Mouse (Mus musculus) ovary, postnatal 36 days (tissue): ENCODE data around the gene Prpf8.

Experiments used
- DNase-seq: peaks from one replicate; pipeline ENCODE4 v3.0.0; 2022; ENCODE audit warnings: low spot score, mixed read lengths

Gene Prpf8

DNA sequence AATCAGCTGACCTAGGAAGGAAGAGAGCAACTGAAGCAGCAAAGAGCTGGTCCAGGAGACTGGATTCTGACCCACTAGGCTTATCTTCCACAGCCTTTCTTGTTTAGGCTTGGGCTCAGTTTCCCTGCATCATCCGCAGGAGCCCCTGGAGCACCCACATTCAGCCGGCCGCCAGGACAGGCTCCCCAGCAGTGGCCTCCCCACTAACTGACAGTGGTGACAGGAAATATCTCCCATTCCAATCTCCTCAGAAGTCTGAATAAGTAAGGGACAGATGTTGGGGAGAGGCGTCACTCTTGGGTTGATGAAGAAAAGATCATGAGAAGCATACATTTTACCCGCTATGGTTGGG lies 26.9 kb upstream of the Prpf8 start:
- DNase-seq, result no peak

DNA sequence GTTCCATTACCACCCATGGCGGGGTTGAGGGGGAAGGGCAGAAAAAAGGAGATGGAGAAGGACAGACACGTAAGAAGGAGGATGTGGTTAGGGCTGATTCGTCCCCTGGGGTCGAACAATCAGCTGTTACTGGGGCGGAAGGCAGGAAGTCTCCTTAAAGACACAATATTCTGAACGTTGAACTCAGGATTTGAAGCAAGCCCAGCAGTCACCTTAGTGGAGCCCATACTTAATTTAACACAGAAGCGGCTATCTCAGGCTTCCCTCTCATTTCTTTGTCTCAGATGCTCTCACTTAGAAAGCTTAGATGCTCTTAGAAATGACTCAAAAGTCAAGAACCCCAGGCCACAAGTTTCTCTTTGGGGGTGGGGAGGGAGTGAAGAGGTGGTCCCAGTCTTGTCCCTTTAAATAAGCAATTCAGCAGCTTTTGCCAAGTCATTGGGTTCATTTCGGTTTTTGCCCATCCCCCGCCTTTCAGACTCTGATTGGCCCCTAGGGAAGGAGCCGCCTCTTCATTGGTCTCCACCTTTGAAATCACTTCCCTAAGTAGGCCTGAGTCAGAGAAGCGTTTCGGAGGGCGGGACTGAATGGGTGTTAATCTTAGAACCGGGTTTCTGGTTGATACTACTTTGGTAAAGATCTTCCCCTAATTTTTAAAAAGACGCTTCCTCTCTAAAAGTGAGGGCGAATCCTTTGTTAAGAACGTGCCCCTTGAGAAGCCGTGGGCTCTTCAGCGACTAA lies 26.3 kb upstream of the Prpf8 start:
- DNase-seq, result peak; percentile 83

DNA sequence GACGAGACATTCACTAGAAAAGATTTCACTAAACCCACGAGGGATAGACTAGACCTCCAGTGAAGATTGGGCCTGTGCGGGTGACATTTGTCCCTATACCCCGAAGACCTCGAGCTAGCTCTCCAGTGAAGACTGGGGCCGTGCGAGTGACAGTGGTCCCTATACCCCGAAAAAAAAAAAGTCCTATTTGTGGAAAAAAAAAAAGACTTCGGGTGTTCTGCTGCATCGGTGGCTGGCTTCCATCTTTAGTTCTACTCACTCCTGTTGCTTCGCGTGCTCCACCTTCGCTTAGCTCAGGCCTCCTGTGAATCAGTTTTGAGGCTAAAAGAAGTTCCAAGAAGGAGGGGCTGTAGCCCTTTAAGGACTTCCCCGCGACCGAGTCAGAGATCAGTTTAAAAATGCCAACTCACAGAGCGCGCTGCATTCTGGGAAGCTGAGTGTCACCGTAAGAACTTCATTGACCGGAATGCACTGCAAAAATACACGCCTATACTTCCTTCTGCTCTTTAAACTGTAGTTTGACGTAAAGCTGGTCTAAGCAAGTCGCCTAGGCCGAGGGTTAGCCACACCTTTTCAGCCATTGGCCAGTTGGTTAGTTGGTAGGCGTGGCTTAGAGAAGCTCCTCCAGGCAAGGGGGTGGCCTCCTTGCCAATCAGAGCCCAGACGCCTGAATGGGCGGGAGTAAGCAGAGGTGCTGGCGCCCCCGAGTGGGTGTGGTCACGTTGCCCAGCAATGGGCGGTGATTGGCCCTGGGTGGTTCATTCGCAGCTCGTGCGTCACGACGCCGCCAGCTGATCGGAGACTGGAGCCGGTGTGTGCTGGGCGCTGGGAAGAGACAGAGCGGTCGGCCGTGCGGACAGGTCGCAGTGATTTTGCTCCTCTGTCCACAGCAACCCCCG lies 25.5 kb upstream of the Prpf8 start, which contains the start of gene Tlcd2:
Tlcd2 (plus strand) TSS at position 872 of the 899 bp plus-strand sequence.
- DNase-seq, result peak; percentile 98

DNA sequence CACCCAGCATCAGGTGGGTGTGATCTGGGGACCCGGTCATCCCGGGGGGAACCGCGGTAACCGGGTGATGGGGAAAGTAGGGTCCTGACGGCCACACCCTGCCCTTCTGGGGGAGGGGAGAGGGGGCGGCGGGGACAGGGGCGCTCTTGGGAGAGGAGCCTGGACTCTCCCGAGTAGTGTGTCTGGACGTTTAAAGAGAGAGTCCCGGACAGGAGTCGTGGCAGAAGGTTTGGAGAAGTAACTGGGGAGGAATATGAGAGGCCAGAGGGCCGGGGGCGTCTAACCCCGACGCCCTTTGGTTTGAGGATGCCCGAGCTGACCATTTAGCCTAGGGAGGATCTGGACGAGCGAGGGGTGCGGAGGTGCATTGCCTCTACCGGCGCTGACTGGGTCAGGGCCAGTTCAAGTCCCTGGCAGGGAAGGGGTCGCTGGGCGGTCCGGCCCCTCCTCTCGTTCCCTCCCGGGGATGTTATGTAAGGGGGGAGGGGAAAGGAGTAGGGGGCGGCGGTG lies 24.8 kb upstream of the Prpf8 start:
- DNase-seq, result no peak

DNA sequence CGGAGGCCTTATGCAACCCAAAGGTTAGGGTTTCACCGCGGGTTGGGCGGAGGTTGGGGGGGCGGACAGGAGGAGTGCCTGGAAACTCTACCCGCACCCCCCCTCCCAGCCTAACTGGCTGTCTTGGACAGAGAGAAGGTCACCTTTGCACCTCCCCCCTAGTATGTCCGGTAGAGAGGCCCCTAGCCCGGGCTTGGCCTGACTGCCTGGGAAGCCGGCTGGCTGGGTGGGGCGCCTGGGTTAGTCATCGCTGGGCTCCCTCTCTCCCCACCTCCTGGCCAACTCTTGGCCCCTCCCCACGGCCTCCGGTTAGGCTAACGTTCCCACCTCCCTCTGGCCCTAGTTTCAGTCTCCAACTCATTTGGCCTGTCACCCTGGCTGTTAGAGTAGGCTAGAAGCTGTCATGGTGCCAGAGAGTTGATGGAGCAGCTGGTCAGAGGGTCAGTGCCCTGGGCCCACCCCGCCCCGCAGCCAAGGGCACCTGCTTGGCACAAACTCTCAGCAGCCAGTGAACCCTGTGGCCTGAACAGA lies 24.3 kb upstream of the Prpf8 start:
- peak; percentile 80 for DNase-seq

DNA sequence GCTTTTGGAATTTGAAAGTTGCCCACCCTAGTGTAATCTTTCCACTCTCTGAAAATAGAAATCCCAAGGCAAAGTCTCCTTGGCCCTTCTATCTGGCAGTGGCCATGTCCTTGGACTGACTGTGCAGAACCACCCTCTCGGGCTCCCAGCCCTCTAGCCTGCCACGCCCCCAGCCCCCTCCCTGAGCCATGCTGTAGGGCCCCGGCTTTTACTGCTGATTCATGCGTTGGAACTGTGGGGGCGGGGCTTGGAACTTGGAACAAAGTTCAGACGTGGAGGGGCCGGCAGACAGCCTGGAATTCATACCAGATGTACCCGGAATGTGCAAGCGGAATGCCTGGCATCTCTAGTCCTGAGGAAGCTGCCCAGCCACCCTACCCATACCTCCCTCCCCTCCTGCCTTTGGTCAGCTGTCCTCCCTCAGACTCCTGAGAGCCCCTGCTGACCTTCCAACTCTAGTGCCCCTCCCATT lies 23.7 kb upstream of the Prpf8 start:
- DNase-seq, result peak; percentile 93

DNA sequence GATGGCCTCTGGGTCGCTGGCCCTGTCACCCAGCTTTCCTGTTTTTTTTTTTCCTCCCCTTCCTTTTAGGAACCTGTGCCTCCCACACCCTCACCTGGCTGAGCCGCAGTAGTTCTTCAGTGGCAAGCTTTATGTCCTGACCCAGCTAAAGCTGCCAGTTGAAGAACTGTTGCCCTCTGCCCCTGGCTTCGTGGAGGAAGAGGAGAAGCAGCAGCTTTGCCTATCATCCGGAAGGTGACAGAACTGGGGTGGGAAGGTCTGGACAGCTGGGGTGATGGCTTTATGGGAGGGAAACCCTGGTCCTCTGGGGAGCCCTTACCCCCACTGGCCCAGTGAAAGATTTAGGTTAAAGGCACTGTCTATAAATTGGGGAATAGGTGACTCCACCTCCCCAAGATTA lies 23.0 kb upstream of the Prpf8 start:
- DNase-seq, result no peak

DNA sequence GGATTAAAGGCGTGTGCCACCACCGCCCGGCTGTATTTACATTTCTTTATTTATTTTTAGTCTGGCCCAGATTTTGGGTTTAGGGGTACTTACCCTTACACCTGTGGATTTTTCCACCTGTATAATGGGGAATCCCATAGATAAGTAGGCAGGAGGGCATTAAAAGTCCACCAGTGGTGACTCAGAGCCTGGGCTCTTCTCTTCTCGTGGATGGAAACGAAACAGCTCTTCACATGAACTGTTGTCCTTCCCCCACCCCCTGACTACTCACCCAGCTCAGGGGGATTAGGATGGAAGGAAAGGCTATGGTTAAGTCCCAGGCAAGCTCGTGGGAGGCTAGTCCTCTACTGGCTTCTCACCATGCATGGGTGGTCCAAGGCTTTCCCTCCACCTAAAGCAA lies 22.2 kb upstream of the Prpf8 start:
- DNase-seq, result no peak

DNA sequence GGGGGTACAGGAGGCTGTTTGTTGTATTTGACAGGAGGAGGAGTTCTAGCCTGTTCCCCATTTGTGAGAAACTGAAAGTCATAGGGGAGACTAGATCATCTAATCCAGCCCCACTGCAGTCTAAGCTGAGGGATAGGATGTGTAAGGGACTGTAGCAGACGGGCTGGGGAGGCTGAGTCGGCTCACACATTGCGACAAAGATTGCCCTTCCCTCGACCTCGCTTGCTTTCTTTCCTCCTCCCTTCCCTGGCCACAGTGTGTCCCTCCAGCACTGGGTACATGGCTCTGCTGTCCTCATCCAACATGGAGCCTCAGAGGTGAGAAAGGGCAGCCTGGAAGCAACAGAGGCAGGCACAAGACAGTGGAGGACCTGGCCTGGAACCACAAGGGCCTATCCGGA lies 21.6 kb upstream of the Prpf8 start:
- no peak for DNase-seq

DNA sequence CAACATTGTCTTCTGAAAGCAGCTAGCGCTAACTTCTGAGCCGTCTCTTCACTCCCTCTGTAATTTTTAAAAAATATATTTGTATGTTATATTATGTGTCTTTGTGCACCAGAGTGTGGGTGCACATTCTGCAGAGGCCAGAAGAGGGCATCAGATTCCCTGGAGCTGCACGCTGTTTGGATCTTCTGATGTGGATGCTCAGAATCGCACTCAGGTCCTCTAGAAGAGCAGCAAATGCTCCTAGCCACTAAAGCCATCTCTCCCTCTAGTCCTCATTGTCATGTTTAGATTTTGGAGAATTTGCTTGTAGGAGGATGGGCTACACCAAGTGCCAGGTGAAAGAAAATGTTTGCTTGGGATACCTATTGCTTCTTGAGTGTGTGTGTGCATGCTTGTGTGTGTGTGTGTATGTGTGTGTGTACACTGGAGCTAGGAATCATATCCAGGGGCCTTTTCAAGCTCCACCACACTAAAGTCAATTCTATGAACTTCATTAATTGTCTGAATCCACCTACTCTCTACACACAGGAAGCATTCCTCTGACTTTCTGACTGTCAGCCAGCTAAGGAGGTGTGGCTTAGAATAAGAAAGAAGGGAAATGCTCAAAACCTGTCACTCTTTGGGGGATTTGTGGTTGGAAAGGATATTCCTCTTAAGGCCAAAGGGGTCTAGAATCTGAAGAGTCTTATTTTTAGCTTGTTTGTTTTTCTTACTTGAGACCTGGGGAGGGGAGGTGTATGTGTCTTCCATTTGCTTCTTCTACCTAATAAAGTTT lies 19.7 kb upstream of the Prpf8 start:
- no peak for DNase-seq

DNA sequence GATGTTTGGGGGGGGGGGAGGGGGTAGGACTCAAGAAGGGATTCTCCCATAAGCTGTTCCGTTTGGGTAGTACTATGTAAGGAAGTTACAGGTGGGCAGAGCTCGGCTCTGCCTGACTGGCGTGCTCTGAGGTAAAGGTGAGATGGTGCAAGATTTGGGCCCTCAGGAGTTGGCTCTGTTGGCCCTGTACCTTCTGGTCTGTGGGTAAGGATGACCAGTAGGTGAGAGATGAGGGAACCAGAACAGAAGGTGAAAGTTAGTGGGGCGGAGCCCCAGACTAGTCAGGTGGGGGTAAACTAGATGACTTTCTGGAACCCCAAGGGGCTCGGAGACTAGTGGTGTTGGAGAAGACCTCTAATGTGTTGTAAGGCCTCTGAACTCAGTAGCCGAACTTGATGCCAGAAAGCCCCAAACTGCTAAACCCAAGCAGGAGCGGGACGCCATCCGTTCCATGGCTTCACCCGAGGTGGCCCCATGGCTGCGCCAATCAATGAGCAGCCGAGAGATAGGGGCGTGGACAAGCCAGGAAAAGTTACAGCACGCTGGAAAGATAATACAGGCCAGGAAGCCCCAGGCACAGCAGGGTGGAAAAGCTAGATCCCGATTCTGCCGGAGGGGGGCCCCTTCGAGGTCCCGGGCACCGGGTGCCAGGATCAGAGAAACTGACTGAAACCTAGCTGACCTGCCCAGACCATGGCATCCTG lies 19.0 kb upstream of the Prpf8 start:
- DNase-seq, result peak; percentile 77

DNA sequence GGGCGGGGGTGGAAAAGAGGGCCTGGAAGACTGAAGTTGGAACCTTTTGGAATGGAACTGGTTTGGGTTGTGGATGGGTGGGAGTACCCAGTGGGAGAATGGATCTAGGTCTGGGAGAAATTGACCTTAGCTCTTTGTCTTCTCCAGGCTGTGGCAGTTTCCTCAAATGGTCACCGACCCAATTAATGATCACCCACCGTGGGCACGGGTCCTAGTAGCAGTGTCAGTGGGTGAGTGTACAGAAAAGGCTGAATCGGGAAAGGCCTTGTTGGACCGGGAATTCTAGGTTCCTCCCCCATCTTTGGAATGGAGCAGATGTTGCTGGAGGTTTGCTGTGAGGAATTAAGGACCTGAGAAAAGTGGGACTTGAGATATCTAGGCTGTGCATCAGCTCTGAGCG lies 18.2 kb upstream of the Prpf8 start:
- DNase-seq, result no peak

DNA sequence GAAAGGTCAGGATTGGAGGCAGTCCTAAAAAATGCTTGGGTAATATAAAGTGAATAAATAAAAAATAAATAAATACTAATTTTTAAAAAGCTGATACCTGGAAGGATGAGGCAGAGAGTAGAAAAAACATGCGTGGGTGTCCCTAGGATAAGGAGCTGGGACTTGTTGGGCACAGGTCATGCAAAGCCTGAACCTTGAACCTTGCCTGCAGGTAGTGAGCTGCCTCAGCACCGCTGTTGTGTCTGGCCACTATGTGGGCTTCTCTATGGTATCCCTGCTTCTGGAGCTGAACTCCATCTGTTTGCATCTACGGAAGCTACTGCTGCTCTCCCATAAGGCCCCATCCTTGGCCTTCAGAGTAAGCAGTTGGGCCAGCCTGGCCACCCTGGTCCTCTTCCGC lies 17.4 kb upstream of the Prpf8 start:
- DNase-seq, result no peak

DNA sequence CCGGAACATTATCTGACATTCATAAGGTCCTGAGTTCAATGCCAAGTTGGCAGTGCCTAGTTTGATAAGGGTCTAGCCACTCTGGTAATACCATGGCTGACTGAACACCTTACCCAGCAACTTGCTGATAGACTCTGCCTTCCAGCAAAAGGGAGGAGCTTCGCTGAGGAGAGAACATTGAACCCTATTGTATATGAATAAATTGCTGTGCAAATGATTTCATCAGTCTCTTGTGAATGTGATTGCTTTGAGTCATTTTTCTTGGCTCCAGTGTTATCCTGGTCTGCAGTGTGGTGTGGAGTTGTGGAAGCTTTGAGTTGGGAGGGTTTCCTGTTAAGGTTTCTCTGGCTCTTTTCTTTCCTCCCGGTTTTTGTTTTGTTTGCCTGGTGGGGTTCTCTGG lies 15.9 kb upstream of the Prpf8 start:
- no peak for DNase-seq

DNA sequence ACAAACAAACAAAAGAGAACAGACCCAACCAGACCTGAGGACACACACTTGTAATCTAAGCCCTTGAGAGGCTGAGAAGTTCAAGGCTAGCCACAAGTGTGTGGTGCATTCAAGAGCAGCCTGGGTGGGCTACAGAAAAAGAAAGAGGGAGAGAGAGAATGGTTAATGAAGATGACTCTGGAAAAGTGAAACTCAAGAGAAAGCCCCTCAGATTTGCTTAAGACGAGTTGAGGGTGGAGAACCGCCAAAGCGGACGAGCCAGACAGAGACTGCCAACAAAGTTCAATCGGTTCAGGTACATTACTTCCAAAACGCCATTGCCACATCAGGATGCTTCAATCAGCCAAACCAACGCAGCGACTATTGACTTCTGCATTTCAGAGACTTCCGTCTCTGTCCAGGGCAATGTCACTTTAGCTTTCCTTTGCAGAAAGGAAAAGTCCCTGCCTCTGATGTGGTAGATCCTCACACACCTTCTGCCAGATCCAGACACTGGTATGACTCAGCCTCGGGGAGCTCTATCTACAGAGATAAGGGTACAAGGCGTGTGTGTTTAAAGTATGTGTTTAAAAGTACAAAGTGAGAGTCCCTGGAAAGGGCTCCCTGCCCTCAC lies 14.0 kb upstream of the Prpf8 start:
- DNase-seq, result no peak

DNA sequence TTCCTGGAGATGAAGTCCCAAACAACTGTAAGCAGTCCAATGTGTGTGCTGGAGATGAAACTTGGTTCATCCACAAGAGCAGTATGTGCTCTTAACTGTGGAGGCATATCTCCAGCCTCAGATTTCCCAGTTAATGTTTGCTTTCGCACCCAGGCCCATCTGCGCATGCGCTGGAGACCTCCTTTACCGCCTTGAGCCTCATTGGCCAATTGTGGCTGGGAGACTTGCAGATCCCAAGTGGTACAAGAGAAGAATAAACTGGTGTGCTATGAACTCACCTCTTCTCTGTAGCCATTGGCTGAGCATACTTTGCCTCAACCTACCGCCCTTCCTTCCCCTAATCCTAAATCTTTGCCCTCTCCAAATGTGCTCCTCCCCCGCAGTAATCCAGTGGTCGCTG lies 13.2 kb upstream of the Prpf8 start:
- DNase-seq, result no peak

DNA sequence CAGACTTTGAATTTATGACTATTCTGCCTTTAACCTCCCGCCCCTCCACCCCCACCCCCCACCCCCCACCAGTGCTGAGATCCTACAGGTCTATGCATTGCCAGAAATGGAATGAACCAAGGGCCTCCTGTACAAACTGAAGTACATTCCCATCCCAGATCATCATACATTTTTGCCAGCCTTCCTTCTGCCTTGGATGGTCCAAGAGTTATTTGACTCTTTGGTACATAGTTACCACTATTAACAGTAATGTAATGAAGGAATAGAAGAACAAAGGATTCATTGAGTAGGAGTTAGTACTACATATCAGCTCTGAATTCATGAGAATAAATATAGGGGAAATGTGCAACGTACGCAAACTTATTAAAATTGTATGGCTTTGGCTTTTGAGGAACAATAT lies 424 bp upstream of the Prpf8 start:
- no peak for DNase-seq

DNA sequence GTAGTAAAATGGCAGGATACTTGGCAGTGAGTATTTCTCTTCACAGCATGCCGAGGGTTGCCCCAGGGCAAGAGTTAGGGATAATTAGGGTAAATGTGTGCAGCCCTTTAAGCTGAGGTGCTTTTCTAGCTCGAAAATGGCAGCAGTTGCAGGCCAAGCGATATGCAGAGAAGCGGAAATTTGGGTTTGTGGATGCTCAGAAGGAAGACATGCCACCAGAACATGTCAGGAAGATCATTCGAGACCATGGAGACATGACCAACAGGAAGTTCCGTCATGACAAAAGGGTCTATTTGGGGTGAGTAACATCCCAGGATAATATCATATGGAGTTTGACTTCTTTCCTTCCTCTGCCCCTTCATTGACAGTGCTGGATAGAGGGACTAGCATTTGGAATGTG lies 880 bp downstream of the Prpf8 start:
- no peak for DNase-seq

DNA sequence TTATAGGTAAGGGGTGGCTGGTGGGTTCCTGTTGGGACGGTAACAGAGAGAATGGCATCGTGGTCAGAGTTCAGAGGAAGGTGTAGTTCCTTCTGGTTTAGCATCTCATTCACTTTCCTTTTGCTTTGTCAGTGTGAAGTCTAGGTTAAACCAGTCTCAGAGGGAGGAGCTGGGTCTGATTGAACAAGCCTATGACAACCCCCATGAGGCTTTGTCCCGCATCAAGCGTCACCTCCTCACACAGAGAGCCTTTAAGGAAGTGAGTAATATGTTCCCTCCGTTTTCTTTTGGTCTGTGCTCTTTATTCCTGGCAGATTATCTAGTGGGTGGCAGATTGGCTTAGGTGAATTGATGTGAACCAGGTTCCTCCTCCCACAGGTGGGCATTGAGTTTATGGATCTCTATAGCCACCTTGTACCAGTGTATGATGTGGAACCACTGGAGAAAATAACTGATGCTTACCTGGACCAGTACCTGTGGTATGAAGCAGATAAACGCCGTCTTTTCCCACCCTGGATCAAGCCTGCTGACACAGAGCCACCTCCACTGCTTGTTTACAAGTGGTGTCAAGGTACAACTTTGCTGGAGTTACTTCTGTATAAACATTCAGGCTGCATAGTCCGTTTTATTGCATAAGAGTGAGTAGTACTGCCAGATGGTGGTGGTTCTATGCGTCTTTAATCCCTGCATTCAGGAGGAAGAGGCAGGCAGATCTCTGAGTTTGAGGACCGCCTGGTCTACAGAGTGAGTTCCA lies 7.9 kb downstream of the Prpf8 start:
- DNase-seq, result no peak

DNA sequence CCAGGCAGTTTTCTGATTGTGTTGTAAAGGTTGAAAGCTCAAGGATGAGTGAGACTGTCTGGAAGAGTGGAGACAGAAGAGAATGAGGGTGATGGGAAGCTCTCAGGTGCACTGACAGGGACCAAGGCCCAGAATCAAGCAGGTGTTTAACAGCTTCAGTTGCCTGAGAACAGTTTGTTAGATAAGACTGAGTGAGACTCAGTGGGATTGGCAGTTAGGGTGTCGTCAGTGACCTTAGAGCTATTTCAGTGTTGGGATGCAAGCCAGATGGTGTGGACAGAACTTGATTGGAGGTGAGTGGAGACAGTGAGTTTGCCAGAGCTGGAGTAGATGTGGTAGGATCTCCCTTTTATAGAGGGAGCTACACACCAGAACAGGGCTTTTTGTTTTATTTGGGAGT lies 11.5 kb downstream of the Prpf8 start:
- DNase-seq, result no peak
